Mouse (Mus musculus) embryonic stem cell, embryonic (primary cell): ENCODE measurements around the gene Psmd2.

ENCODE experiments used
- CTCF ChIA-PET, 4 experiments: fragments of 300-600 bp in 2 of 4; fragments of 350-600 bp in 2 of 4; sonication (Branson Sonifier 250); formaldehyde crosslinking; loops; one replicate each; lab custom pipeline; 2022; ENCODE audit warnings: inconsistent platforms in 2 of 4; lab: Charles Lee
- POLR2A ChIA-PET, 4 experiments: fragments of 300-600 bp in 2 of 4; fragments of 350-600 bp in 2 of 4; sonication (Branson Sonifier 250); formaldehyde crosslinking; loops; one replicate each; lab custom pipeline; 2022; ENCODE audit warnings: antibody characterized with exemption in 4 of 4, inconsistent platforms in 1 of 4; lab: Charles Lee

Psmd2 gene

DNA sequence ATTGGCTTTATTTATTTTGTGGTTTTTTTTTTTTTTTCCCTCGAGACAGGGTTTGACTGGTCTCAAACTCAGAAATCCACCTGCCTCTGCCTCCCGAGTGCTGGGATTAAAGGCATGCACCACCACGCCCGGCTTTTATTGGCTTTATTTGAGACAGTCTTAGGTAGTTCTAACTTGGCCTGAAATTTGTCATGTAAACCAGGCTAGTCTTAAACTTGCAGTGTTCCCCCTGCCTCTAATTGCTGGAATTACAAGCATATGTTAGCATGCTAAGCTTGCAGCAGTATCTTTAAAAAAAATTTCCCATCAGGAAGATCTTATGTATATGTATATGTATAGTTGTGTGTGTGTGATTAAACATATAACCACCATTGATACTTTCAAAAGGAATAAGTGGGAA lies 25.2 kb downstream of the Psmd2 start:
- ChIA-PET CTCF (interaction anchor here (0.5 to 1.6 kb wide), 5 partner anchors 25 to 167 kb away, joined by 3 to 9 read pairs (median 6); no protein-coding TSS in a partner anchor), POLR2A (interaction anchor here (0.5 to 14.8 kb wide), 36 partner anchors 8 to 716 kb away, joined by 3 to 298 read pairs (median 4); partner anchors contain the start of genes Eif4g1 (in 2 of the 4), Fam131a (in 2 of the 4), Abcf3 (in 1 of the 4) and Alg3 (in 1 of the 4))

DNA sequence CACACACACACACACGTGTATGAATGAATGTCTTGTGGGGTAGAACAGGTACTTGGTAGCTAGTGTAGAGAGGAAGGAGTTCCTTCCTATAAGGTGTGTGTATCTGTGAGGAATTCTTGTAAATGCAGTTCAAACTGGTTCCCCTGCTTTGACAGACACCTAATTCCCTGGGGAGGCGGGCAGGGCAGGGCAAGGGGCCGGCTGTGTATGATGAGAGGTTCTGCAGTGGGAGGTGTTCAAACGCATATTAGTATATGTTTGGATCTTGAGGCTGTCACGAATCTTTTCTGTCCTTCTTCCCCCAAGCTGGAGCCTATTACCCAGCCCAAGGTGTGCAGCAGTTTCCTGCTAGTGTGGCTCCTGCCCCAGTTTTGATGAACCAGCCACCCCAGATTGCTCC lies 25.9 kb downstream of the Psmd2 start:
- POLR2A ChIA-PET = interaction anchor here (0.6 to 14.8 kb wide), 38 partner anchors 9 to 999 kb away, joined by 3 to 298 read pairs (median 4); partner anchors contain the start of genes Fam131a (in 3 of the 4), Eif4g1 (in 2 of the 4), Abcf3 (in 1 of the 4) and Alg3 (in 1 of the 4)
- CTCF ChIA-PET = interaction anchor here in 3 of 4 experiments (0.5 to 1.6 kb wide), 3 partner anchors 25 to 184 kb away, joined by 3 to 6 read pairs (median 6); no protein-coding TSS in a partner anchor

DNA sequence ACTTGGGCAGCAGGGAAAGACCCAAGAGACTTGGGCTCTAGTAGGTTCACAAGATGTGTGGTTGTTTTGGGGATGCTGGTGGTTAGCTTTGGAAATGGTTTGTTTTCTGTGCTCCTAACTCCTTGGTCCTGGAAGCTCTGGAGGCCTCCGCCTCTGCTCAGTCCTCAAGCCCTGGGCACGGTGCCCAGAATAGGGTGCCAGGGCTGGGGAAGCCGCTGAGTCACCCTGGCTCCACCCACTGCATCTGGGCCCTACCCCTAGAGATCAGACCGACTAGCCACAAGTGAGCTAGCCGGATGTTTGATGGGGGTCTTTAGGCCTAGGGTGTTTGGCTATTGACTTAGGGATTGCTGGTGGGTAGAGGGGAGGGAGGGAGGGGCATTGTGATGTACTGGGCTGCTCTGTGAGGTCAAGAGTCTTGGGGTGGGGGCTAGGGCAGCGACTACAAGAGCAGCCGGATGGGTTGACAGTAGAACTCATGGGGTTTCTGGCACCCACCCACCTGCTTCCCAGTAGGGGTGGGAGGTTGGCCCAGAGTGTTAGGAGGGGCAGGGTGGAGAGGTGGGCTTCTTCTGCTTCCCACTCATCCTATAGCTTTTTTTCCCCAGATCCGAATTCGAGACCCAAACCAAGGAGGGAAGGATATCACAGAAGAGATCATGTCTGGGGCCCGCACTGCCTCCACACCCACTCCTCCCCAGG lies 26.7 kb downstream of the Psmd2 start:
- CTCF ChIA-PET = interaction anchor here in 2 of 4 experiments (0.6 to 1.6 kb wide), 2 partner anchors 24 to 143 kb away, joined by 6 to 7 read pairs; partner anchors contain the start of gene Ap2m1 (in 1 of the 2)
- POLR2A ChIA-PET = interaction anchor here (0.6 to 14.8 kb wide), 29 partner anchors 9 to 999 kb away, joined by 3 to 298 read pairs (median 4); partner anchors contain the start of genes Fam131a (in 3 of the 4), Eif4g1 (in 2 of the 4), Psmd2 (in 2 of the 4) and Abcf3 (in 1 of the 4)

DNA sequence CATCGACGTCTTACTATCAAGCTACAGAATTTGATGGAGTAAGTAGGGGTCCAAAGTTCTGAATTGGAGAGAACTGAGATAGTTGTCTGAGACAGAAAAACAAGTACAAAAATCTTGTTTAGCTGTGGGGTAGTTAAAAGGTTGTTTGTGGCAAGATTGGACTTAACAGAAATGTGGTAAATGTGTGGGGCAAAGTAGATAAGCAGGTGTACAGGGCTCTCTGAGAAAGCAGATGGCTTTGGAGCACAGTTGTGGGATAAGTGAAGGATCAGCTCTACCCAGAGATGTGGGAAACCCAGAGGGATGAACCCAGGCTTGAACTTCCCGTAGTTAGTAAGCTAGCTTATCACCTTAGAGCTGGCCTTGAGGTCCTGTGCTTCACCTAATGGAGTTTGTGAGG lies 39.3 kb downstream of the Psmd2 start:
- POLR2A ChIA-PET = interaction anchor here (0.6 to 14.3 kb wide), 22 partner anchors 10 to 192 kb away, joined by 3 to 298 read pairs (median 4); partner anchors contain the start of genes Dvl3 (in 2 of the 4), Abcf3 (in 1 of the 4), Eif2b5 (in 1 of the 4) and Eif4g1 (in 1 of the 4)
- CTCF ChIA-PET = interaction anchor here in 1 of 4 experiments (0.8 kb wide), 1 partner anchor 175 kb away, joined by 3 read pairs; no protein-coding TSS in a partner anchor

DNA sequence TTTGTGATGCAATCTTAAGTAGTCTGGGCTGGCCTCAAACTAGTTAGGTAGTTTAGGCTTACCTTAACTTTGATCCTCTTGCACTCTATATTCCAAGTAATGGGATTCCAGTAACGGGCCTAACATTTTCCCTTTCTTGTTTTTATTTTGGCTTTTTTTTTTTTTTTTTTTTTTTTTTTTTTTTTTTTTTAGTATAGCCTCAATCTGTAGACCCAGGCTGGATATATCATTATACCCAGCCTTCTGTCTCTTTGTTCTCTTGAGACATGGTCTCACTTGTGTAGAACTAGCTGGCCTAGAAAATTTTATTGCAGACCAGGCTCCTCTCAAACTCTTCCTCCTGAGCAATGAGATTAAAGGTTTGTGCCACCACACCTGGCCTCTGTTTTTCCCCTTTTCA lies 40.2 kb downstream of the Psmd2 start:
- CTCF ChIA-PET = interaction anchor here in 1 of 4 experiments (1.4 kb wide), 1 partner anchor 11 kb away, joined by 6 read pairs; no protein-coding TSS in a partner anchor
- POLR2A ChIA-PET = interaction anchor here (0.6 to 14.3 kb wide), 19 partner anchors 8 to 701 kb away, joined by 3 to 298 read pairs (median 4); partner anchors contain the start of genes Abcf3 (in 1 of the 4), Clcn2 (in 1 of the 4), Dvl3 (in 1 of the 4) and Eif4g1 (in 1 of the 4)

DNA sequence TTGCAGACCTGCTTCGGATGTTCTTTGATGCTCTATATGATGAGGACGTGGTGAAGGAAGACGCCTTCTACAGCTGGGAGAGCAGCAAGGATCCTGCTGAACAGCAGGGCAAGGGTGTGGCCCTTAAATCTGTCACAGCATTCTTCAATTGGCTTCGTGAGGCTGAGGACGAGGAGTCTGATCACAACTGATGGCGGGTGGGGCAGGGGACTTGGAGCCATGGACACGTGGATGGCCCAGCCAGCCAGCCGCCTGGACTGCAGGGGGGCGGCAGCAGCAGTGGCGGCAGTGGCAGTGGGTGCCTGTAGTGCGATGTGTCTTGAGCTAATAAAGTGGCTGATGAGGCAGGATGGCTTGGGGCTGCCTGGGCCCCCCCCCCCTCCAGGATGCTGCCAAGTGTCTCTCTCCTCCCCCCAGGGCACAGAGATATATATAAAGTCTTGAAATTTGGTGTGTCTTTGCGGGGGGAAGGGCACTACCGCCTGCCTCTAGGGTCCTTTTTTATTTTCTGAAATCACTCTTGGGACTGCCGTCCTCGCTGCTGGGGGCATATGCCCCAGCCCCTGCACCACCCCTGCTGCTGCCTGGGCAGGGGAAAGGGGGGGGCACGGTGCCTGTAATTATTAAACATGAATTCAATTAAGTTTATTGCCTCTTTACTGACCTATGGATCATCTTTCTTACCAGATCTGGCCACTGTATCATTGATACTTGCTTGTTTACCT lies 41.0 kb downstream of the Psmd2 start:
- POLR2A ChIA-PET = interaction anchor here (1.0 to 14.3 kb wide), 26 partner anchors 9 to 701 kb away, joined by 3 to 298 read pairs (median 4); partner anchors contain the start of genes Abcf3 (in 1 of the 4), Clcn2 (in 1 of the 4), Dvl3 (in 1 of the 4) and Eif2b5 (in 1 of the 4)

DNA sequence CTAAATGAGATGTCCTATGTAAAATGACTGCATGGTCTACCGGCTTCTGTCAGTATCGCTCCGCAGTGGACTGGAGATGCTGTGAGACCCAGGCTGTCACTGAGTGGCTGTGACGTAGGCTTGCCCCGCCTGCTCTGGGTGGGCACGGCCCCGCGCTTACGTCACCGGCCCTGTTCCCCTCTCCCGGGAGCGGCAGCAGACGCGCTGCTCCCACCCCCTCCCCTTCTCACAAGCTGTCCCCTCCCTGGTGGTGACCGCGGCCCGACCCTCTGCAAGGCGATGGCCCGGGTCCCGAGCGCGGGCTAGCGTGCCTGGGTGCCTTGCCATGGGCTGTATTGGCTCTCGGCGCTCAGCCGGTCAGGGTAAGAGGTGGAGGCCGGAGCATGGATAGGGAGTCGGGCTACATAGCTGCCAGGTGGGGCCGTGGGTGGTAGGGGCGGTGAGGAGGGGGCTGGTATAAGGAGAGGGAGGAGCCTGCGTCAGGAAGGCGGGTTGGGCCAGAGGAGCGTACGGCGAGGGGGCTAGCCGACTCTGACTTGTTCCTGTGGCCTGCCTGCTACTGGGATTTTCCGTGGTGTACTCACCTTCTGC lies 41.8 kb downstream of the Psmd2 start, which contains the start of gene Fam131a:
TSS of gene Fam131a (plus strand) at position 131 of the 591 bp plus-strand sequence.
- ChIA-PET POLR2A (interaction anchor here (0.6 to 14.3 kb wide), 27 partner anchors 9 to 1558 kb away, joined by 3 to 298 read pairs (median 4); partner anchors contain the start of genes Clcn2 (in 1 of the 4), Dvl3 (in 1 of the 4), Eif2b5 (in 1 of the 4) and Polr2h (in 1 of the 4)), CTCF (interaction anchor here (0.5 to 1.4 kb wide), 8 partner anchors 9 to 205 kb away, joined by 3 to 6 read pairs (median 4); partner anchors contain the start of gene Clcn2 (in 1 of the 4))

More for the DNA sequence above, 41.0 kb downstream of the Psmd2 start:
- CTCF ChIA-PET = interaction anchor here in 1 of 4 experiments (1.4 kb wide), 1 partner anchor 10 kb away, joined by 6 read pairs; no protein-coding TSS in a partner anchor

DNA sequence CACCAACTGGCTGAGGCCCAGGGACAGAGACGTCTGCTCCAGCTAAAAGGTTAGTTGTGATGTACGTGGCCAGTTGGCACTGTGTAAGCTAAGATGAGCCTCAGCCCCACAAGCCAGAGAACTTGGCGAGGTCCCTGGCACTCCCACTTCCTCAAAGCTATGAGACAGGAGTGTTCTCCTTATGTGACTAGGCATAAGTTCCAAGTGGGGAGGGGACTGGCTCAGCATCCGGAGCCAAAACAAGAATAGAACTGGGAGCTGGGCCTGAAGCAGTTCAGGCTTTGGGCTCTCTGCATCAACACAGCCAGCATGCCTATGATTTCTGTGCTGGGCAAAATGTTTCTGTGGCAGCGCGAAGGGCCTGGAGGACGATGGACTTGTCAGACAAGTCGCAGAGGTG lies 43.3 kb downstream of the Psmd2 start:
- ChIA-PET POLR2A (interaction anchor here in 2 of 4 experiments (1.0 to 14.3 kb wide), 6 partner anchors 10 to 197 kb away, joined by 4 to 298 read pairs (median 8); partner anchors contain the start of genes Clcn2 (in 1 of the 2), Dvl3 (in 1 of the 2), Eif2b5 (in 1 of the 2) and Polr2h (in 1 of the 2)), CTCF (no interaction called here)

DNA sequence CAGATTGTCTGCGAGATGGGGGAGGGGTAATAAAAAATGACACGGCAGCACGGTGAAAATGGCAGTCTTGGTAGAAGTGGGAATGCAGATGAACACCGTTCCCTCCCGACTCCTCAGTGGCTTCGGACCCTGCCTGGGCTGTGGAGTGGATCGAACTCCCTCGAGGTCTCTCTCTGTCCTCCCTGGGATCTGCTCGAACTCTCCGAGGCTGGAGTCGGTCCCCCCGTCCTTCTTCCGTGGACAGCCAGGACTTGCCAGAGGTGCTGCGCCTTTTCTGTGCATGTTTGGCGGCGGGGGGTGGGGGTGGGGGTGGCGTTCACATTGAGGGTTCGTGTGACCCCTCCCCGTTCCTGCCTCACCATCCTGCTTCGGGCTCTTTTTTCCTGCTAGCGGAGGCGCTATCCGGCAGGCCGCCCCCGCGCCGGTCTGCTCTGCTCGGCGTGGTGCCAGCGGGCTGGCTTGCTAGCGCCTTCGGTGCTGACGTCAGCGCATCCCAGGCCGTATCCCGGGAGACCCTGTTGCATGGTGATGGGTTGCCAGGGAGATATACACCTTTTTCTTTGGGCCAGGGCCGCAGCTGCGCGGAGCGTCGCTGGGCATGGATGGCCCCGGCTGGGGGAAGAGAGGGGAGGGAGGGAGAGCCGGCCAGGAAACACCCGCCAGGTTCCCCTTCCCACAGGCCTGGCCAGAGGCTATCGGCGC lies 44.3 kb downstream of the Psmd2 start:
- ChIA-PET POLR2A (no interaction called here), CTCF (no interaction called here)

DNA sequence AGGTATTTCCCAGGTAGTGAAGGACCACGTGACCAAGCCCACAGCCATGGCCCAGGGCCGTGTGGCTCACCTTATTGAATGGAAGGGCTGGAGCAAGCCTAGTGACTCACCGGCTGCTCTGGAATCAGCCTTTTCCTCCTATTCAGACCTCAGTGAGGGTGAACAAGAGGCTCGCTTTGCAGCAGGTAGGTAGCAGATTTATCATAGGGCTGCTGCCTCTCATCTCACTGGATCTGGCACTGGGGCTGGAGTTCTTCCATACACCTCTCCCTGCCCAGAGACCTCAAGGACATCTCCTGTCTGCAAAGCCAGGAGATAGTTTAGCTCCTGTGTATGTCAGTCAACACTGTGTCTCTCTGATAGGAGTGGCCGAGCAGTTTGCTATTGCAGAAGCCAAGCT lies 47.8 kb downstream of the Psmd2 start:
- CTCF ChIA-PET = interaction anchor here in 2 of 4 experiments (0.7 to 0.9 kb wide), 2 partner anchors 63 to 190 kb away, joined by 3 to 4 read pairs; no protein-coding TSS in a partner anchor
- POLR2A ChIA-PET = interaction anchor here in 3 of 4 experiments (0.6 to 7.7 kb wide), 10 partner anchors 9 to 485 kb away, joined by 3 to 116 read pairs (median 10); partner anchors contain the start of genes Clcn2 (in 1 of the 3), Polr2h (in 1 of the 3) and Psmd2 (in 1 of the 3)

DNA sequence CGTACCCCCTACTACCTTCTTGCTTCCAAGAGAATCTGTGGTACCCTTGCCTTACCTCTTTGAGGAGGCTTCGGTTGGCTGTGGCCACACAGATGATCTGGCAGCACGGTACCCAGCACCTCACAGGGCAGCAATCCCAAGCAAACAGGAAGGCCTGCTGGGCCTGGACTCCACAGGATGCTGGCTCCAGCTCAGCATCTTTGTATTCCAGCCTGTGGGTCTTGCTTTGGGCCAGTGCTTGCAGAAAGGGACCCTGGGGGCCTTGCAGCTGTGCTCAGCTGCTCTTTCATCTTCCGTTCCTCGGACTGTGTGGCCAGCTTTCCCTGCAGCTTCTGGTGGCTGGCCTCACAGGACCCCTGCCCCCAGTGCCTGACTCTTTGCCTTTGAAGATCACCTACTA lies 48.6 kb downstream of the Psmd2 start:
- CTCF ChIA-PET = interaction anchor here in 2 of 4 experiments (0.6 to 1.7 kb wide), 4 partner anchors 10 to 191 kb away, joined by 3 to 6 read pairs (median 4); no protein-coding TSS in a partner anchor
- POLR2A ChIA-PET = interaction anchor here in 3 of 4 experiments (0.9 to 7.7 kb wide), 12 partner anchors 8 to 194 kb away, joined by 3 to 116 read pairs (median 4); partner anchors contain the start of genes Clcn2 (in 1 of the 3), Dvl3 (in 1 of the 3), Fam131a (in 1 of the 3) and Polr2h (in 1 of the 3)

DNA sequence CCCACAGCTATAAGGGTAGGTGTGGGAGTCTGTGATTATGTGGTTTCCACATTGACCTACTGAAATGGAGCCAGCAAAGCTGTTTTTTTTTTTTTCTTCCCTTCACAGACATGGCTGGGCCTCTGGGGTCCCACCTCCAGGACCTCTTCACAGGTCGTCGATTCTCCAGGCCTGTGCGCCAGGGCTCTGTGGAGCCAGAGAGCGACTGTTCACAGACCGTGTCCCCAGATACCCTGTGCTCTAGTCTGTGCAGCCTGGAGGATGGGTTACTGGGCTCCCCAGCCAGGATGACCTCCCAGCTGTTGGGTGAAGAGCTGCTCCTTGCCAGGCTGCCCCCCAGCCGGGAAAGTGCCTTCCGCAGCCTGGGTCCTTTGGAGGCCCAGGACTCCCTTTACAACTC lies 49.9 kb downstream of the Psmd2 start:
- ChIA-PET POLR2A (interaction anchor here (0.6 to 7.7 kb wide), 40 partner anchors 9 to 494 kb away, joined by 3 to 116 read pairs (median 5); partner anchors contain the start of genes Ap2m1 (in 2 of the 4), Clcn2 (in 2 of the 4), Fam131a (in 2 of the 4) and Polr2h (in 2 of the 4)), CTCF (interaction anchor here (0.6 to 4.3 kb wide), 17 partner anchors 8 to 1343 kb away, joined by 3 to 30 read pairs (median 4); partner anchors contain the start of genes Clcn2 (in 2 of the 4) and Polr2h (in 2 of the 4))

DNA sequence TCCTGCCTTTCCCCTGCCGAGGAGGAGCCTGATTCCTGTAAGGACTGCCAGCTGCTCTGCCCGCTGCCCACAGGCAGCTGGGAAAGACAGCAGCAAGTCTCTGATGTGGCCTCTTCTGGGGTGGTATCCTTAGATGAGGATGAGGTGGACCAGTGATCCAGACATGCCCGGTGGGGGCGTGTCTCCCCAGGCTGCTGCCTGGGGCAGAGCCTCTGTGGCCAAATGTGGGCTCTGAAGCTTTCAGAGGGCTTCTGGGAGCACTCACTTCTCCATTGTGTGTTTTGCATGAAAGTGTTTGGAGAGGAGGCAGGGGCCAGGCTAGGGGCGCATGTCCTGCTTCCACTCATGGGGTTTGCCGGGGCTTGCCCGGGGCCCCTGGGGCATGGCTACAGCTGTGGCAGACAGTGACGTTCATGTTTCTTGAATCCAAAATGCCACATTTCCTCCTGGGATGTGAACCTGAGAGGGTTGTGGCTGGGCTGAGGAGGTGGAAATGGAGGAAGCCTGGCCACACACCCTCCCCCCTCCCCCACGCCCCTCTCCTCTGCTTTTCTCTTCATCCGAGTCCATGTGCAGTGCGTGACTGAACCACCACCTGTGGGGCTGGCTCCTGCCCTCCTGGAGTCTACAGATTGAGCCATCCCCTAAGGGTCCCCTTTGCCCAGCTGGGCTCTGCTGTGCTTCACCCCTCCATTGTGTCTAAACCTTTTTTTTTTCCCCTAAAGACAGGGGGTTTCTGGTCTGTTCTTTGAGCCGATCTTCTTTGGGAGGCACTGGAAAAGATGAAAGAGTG lies 50.5 kb downstream of the Psmd2 start:
- CTCF ChIA-PET = interaction anchor here (0.6 to 4.3 kb wide), 45 partner anchors 8 to 1343 kb away, joined by 3 to 30 read pairs (median 4); partner anchors contain the start of genes Clcn2 (in 4 of the 4), Polr2h (in 4 of the 4), Abcf3 (in 1 of the 4) and Fam131a (in 1 of the 4)
- POLR2A ChIA-PET = interaction anchor here (0.6 to 7.7 kb wide), 64 partner anchors 9 to 942 kb away, joined by 3 to 116 read pairs (median 4); partner anchors contain the start of genes Ap2m1 (in 2 of the 4), Clcn2 (in 2 of the 4), Dvl3 (in 2 of the 4) and Fam131a (in 2 of the 4)

DNA sequence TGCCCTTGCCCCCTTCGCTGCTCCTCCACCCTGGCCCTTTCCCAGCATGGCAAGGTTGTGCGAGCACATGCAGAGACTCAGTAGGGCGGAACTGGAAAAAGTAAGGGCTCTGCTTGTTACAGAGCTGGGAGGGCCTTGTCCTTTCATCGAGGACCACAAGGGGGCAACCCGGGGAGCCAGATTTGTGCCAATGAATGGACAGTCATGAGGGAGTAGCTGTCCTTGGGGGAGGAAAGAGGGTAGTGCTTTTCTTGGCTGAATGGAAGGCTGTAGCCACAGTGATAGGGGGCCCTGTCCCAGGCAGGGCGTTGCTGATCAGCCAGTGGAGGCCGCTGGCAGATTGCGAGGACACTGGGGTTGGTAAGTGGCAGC lies 51.1 kb downstream of the Psmd2 start:
- POLR2A ChIA-PET = interaction anchor here (0.5 to 7.7 kb wide), 61 partner anchors 8 to 942 kb away, joined by 3 to 116 read pairs (median 4); partner anchors contain the start of genes Alg3 (in 2 of the 4), Clcn2 (in 2 of the 4), Eef1akmt4 (in 2 of the 4) and Fam131a (in 2 of the 4)
- CTCF ChIA-PET = interaction anchor here (0.6 to 4.3 kb wide), 40 partner anchors 8 to 543 kb away, joined by 3 to 30 read pairs (median 5); partner anchors contain the start of genes Clcn2 (in 4 of the 4), Polr2h (in 4 of the 4), Abcf3 (in 1 of the 4) and Fam131a (in 1 of the 4)
